Mouse (Mus musculus) neutrophil, adult 5-6 weeks (primary cell): ENCODE measurements around the gene Scgb1a1. TPM values are rescaled to one million over a fixed set of nuclear protein-coding genes. Genes with fewer than 3 reads are reported as not detected.

Experiments used
- total RNA-seq: library from RNA; stranded (forward); fragments of 200-1000 nt; gene quantifications from 2 replicates; pipeline ENCODE4 v1.2.3, GENCODE M21; 2017

Scgb1a1 gene
- total RNA-seq, 1 experiment from 2014 or later = not detected

Other genes starting within 250 kb of the Scgb1a1 start
- 0.23 and 0.25 TPM in 2 replicates for gene Gng3, start 248.8 kb downstream of the Scgb1a1 start, total RNA-seq
- gene Lrrn4cl, start 237.2 kb downstream of the Scgb1a1 start, total RNA-seq = not detected in 2 replicates
- 167 TPM in 2 replicates for gene Ubxn1, start 216.5 kb downstream of the Scgb1a1 start, total RNA-seq
- gene Uqcc3, start 207.0 kb downstream of the Scgb1a1 start, total RNA-seq = 38.4 and 59.9 TPM in 2 replicates
- 13.4 and 31.1 TPM in 2 replicates for gene Lbhd1, start 204.2 kb downstream of the Scgb1a1 start, total RNA-seq
- gene Gm49403, start 204.0 kb downstream of the Scgb1a1 start, total RNA-seq = not detected in 2 replicates
- 57.6 and 75.0 TPM in 2 replicates for gene 1810009A15Rik, start 199.1 kb downstream of the Scgb1a1 start, total RNA-seq
- gene Gm49416, start 199.0 kb downstream of the Scgb1a1 start, total RNA-seq = not detected in 2 replicates
- gene Ints5, start 195.0 kb downstream of the Scgb1a1 start, total RNA-seq = 9.0 and 9.2 TPM in 2 replicates
- 62.1 and 69.2 TPM in 2 replicates for gene Ganab, start 189.9 kb downstream of the Scgb1a1 start, total RNA-seq
- gene B3gat3, start 167.6 kb downstream of the Scgb1a1 start, total RNA-seq = 46.6 and 47.5 TPM in 2 replicates
- gene Rom1, start 158.6 kb downstream of the Scgb1a1 start, total RNA-seq = 2.6 and 3.1 TPM in 2 replicates
- gene Eml3, start 158.4 kb downstream of the Scgb1a1 start, total RNA-seq = 75.3 and 92.8 TPM in 2 replicates
- gene Mta2, start 146.1 kb downstream of the Scgb1a1 start, total RNA-seq = 165 and 169 TPM in 2 replicates
- gene Tut1, start 134.1 kb downstream of the Scgb1a1 start, total RNA-seq = 25.9 and 29.6 TPM in 2 replicates
- gene Eef1g, start 120.9 kb downstream of the Scgb1a1 start, total RNA-seq = 345 and 391 TPM in 2 replicates
- gene Ahnak, start 98.7 kb downstream of the Scgb1a1 start, total RNA-seq = 181 and 193 TPM in 2 replicates
- 6.9 and 8.3 TPM in 2 replicates for gene Asrgl1, start 47.7 kb upstream of the Scgb1a1 start, total RNA-seq